Comparison of ENCODE assay signal across 9 mouse cellular contexts in the genomic region with DNA sequence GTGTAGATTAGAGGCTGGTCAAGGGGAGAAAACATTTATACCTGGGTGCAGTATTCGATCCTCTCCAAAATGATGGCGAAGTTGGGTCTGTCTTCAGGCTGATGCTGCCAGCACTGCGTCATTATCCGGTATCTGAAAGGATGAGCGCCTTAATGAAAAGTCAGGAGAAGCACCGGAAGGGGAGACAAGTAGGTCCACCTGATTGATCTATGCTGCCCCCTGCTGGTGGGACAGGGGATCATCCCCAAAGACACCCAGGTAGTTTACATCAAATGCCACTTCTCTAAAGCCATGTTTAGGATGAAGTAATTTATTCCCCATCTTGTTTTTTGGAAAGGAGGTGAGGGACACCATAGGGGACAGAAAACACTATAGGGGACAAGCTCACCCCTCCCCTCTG.
DNase-seq lines count a peak whose midpoint lies in the region; ATAC-seq and TF ChIP-seq lines count a peak whose summit lies in the region.
"Had no signal": no experiment of that assay in that cellular context is flagged by ENCODE, and none has a peak within 500 bp of the region (broad histone marks: within the 10 kb centered on the region; RNA-seq: fewer than 3 reads in every experiment).

No protein-coding gene starts in this region.

- TF ChIP-seq CTCF in C2C12 (IDR thresholded peaks at IDR 0.05; ENCODE audit: control insufficient read depth, insufficient read depth, insufficient read length) = peak; percentile 34
- TF ChIP-seq CTCF in bone marrow, adult 2 months (IDR thresholded peaks at IDR 0.05; ENCODE audit: control insufficient read depth, insufficient read depth, low read length) = peak; percentile 82

- no peak overlapping the region for H3K27ac ChIP-seq in heart, embryonic 11.5 days (ENCODE audit: low read depth, low read length)
- no peak overlapping the region for H3K27ac ChIP-seq in bone marrow, adult 2 months (ENCODE audit: control insufficient read depth, insufficient read depth, low read depth, low read length, poor library complexity)
- no peak overlapping the region for H3K27ac ChIP-seq in neural tube, embryonic 11.5 days (ENCODE audit: low read depth, low read length)
- H3K27ac ChIP-seq: liver, embryonic 15.5 days had no signal

- no peaks in the 10 kb centered on the region for H3K36me3 ChIP-seq in heart, embryonic 11.5 days (ENCODE audit: control insufficient read depth, insufficient read depth, low read length)
- H3K36me3 ChIP-seq in C2C12 (ENCODE audit: control insufficient read depth, insufficient read depth) = no peaks in the 10 kb centered on the region
- H3K36me3 ChIP-seq in neural tube, embryonic 11.5 days (ENCODE audit: control insufficient read depth, insufficient read depth, low read length) = no peaks in the 10 kb centered on the region
- H3K36me3 ChIP-seq: liver, embryonic 15.5 days had no signal

- H3K4me1 ChIP-seq in heart, embryonic 11.5 days (ENCODE audit: control insufficient read depth, insufficient read depth, low read length) = peaks cover 3% of the 10 kb centered on the region; the same call in 1 of the 2 replicates
- H3K4me1 ChIP-seq in bone marrow, adult 2 months (ENCODE audit: control insufficient read depth, insufficient read depth, low read length) = no peaks in the 10 kb centered on the region
- no peaks in the 10 kb centered on the region for H3K4me1 ChIP-seq in neural tube, embryonic 11.5 days (ENCODE audit: control insufficient read depth, insufficient read depth, low read length)
- H3K4me1 ChIP-seq: liver, embryonic 15.5 days had no signal

- H3K9me3 ChIP-seq in heart, embryonic 11.5 days (replicated peaks; ENCODE audit: control insufficient read depth, low read length) = no peaks in the 10 kb centered on the region
- no peaks in the 10 kb centered on the region for H3K9me3 ChIP-seq in neural tube, embryonic 11.5 days (ENCODE audit: control insufficient read depth, low read length)
- H3K9me3 ChIP-seq: liver, embryonic 15.5 days had no signal

- TF ChIP-seq POLR2A in bone marrow, adult 2 months (IDR thresholded peaks at IDR 0.05; ENCODE audit: borderline replicate concordance, control insufficient read depth, low read depth, low read length) = no peak

- no peak overlapping the region for H3ac ChIP-seq in C2C12 (ENCODE audit: control insufficient read depth, insufficient read length, low read depth)

- H3K79me2 ChIP-seq in C2C12 (ENCODE audit: control insufficient read depth, insufficient read depth) = no peaks in the 10 kb centered on the region

- H3K9ac ChIP-seq in heart, embryonic 11.5 days (ENCODE audit: low read depth, low read length) = no peak overlapping the region
- H3K9ac ChIP-seq in neural tube, embryonic 11.5 days (ENCODE audit: low read length) = no peak overlapping the region
- H3K9ac ChIP-seq: liver, embryonic 15.5 days had no signal

- WGBS in heart, embryonic 11.5 days (ENCODE audit: insufficient replicate concordance) = 30% methylated on average over 6 of the region's 6 CpGs
- 43% methylated on average over 6 of the region's 6 CpGs for WGBS in bone marrow, adult 2 months
- 40% methylated on average over 6 of the region's 6 CpGs for WGBS in neural tube, embryonic 11.5 days

- no peak overlapping the region for H3K4me3 ChIP-seq in heart, embryonic 11.5 days (ENCODE audit: low read depth, low read length)
- no peak overlapping the region for H3K4me3 ChIP-seq in C2C12 (ENCODE audit: insufficient read depth, poor library complexity, severe bottlenecking)
- no peak overlapping the region for H3K4me3 ChIP-seq in bone marrow, adult 2 months (replicated peaks; ENCODE audit: control insufficient read depth, low read depth, low read length)
- H3K4me3 ChIP-seq in neural tube, embryonic 11.5 days (ENCODE audit: low read depth, low read length) = no peak overlapping the region
- H3K4me3 ChIP-seq: liver, embryonic 15.5 days had no signal

- no peaks in the 10 kb centered on the region for H3K79me3 ChIP-seq in C2C12 (ENCODE audit: low read depth)

- H3K4me2 ChIP-seq in heart, embryonic 11.5 days = no peak overlapping the region
- no peak overlapping the region for H3K4me2 ChIP-seq in neural tube, embryonic 11.5 days (ENCODE audit: low read depth)
- H3K4me2 ChIP-seq: liver, embryonic 15.5 days had no signal

- peak; percentile 28 to 77 for DNase-seq in heart, adult 18-20 months
- DNase-seq in fibroblast of lung, adult 2 months (ENCODE audit: low read depth) = peak; percentile 9
- peak; percentile 32 for DNase-seq in left cerebral cortex, adult 11 months (ENCODE audit: low spot score)
- peak; percentile 36 for DNase-seq in neural tube, embryonic 11.5 days (ENCODE audit: low spot score)
- DNase-seq in thymus, postnatal 10 days (ENCODE audit: low spot score in 2 of 2) = peak; percentile 23 to 70

- H3K27me3 ChIP-seq in heart, embryonic 11.5 days (ENCODE audit: control insufficient read depth, insufficient read depth, low read length) = no peaks in the 10 kb centered on the region
- no peaks in the 10 kb centered on the region for H3K27me3 ChIP-seq in C2C12 (ENCODE audit: control insufficient read depth, insufficient read depth, insufficient read length)
- no peaks in the 10 kb centered on the region for H3K27me3 ChIP-seq in neural tube, embryonic 11.5 days (ENCODE audit: control insufficient read depth, insufficient read depth, low read length)

- ATAC-seq in heart, embryonic 11.5 days (replicated peaks; ENCODE audit: insufficient number of reproducible peaks, low FRiP score, low TSS enrichment) = no peak
- ATAC-seq in neural tube, embryonic 11.5 days (ENCODE audit: insufficient read depth, low FRiP score, low TSS enrichment) = no peak

TF ChIP-seq in C2C12, 6 proteins besides CTCF, POLR2A, EP300 and RAD21:
- TF ChIP-seq MAX (IDR thresholded peaks at IDR 0.05) (peak; percentile 21), MYOD1 (IDR thresholded peaks at IDR 0.05; ENCODE audit: control insufficient read depth, insufficient read length, low read depth) (no peak), USF1 (IDR thresholded peaks at IDR 0.05; ENCODE audit: low read depth) (peak; percentile 75), MYOG (IDR thresholded peaks at IDR 0.05; ENCODE audit: control insufficient read depth, extremely low read depth, insufficient read length) (no peak)
